Mouse (Mus musculus): ENCODE results near the gene C130074G19Rik. TPM values are rescaled to one million over a fixed set of nuclear protein-coding genes. Genes with fewer than 3 reads are reported as not detected.

C130074G19Rik gene
- under 1 TPM in 1 of 2 experiments, not detected in 1; 0.11 TPM for total RNA-seq (2023)

GRCm38 (mm10) chr1:184882281-184883268, at the start of gene C130074G19Rik:
Gene C130074G19Rik (minus strand): TSS chr1:184883218.

GRCm38 (mm10) chr1:184846092-184846750, 36.8 kb downstream of the C130074G19Rik start, which contains the start of gene Marc2:
Gene Marc2 (minus strand): TSS chr1:184846451.

Other genes with a start within 250 kb of the C130074G19Rik start
- 100 to 1,000 TPM; 104 to 119 TPM for gene Hlx, start 150.6 kb downstream of the C130074G19Rik start, total RNA-seq (2023)
- under 1 TPM in 1 of 2 experiments, not detected in 1; 0.29 TPM for gene Marc1, start 71.9 kb downstream of the C130074G19Rik start, total RNA-seq (2023)
- 10 to 100 TPM; 62.0 to 73.5 TPM for gene Marc2, start 36.8 kb downstream of the C130074G19Rik start, total RNA-seq (2023)
- gene Mark1, start 116.4 kb upstream of the C130074G19Rik start, total RNA-seq (2023) = not detected